Mouse (Mus musculus): ENCODE measurements at regions not wholly inside any gene's neighbourhood (a gene's known extent, or its start where the extent isn't known, plus 50 kb on each side); places are given as distances from the start of the nearest gene placed in this dataset.

DNA sequence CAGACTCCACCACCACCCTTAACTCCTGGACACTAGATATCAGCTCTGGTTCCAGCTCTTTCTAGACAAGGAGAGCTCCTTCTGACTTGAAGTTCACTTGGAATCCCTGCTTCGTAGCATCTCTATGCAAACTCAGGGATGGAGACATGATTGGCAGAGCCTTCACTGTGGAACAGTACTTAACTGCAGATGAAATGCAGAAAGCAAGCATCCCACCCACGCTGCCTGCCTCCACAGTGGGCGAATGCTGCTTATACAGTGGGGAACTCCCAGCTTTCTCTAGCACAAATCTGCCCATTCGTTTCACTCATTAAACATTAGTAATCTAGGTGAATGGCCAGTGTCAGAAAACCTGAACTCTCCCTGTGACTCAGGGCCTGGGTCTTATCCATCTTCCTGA is 92.0 kb upstream of the Coch start:
- H3K27ac ChIP-seq (ENCODE audit: insufficient read depth, low read depth) = no peak overlapping the region
- dilution Hi-C loops (cut with MboI; ENCODE audit: extremely low pct_ligation_motif_present, extremely low pct_unique_long_range_greater_than_20kb, low sequenced_read_pairs) = no loop called here
- TF ChIP-seq TCF12 (IDR thresholded peaks at IDR 0.05; ENCODE audit: low read depth, low read length) = no peak
- TF ChIP-seq MXI1 (IDR thresholded peaks at IDR 0.05; ENCODE audit: low read depth, low read length) = no peak
- TF ChIP-seq HCFC1 (IDR thresholded peaks at IDR 0.05; ENCODE audit: low read depth, low read length) = no peak
- no peak for TF ChIP-seq GABPA (IDR thresholded peaks at IDR 0.05; ENCODE audit: insufficient replicate concordance, low read depth, low read length)
- TF ChIP-seq MEF2A (IDR thresholded peaks at IDR 0.05; ENCODE audit: borderline replicate concordance, low read depth, low read length) = no peak
- TF ChIP-seq ZC3H11A (IDR thresholded peaks at IDR 0.05; ENCODE audit: low read depth, low read length) = no peak
- TF ChIP-seq JUN (IDR thresholded peaks at IDR 0.05; ENCODE audit: insufficient read depth, low read depth, low read length) = no peak
- TF ChIP-seq USF2 (conservative IDR thresholded peaks at IDR 0.05; ENCODE audit: low read depth, low read length) = no peak
- TF ChIP-seq KAT2A (IDR thresholded peaks at IDR 0.05; ENCODE audit: insufficient replicate concordance, low read length) = no peak
- no peak for TF ChIP-seq CHD2 (IDR thresholded peaks at IDR 0.05; ENCODE audit: low read length)
- TF ChIP-seq ZNF384 (IDR thresholded peaks at IDR 0.05; ENCODE audit: low read depth, low read length) = no peak
- no peak for TF ChIP-seq POLR2AphosphoS2 (IDR thresholded peaks at IDR 0.05; ENCODE audit: low read depth, low read length)
- TF ChIP-seq NELFE (IDR thresholded peaks at IDR 0.05; ENCODE audit: low read depth, low read length) = no peak
- no peak for TF ChIP-seq ZKSCAN1 (IDR thresholded peaks at IDR 0.05; ENCODE audit: borderline replicate concordance, low read depth, low read length)
- no peak for TF ChIP-seq JUND (conservative IDR thresholded peaks at IDR 0.05; ENCODE audit: low read depth, low read length)
- no peak for TF ChIP-seq NRF1 (IDR thresholded peaks at IDR 0.05; ENCODE audit: low read depth, low read length)
- TF ChIP-seq ETS1 (conservative IDR thresholded peaks at IDR 0.05; ENCODE audit: low read depth, low read length) = no peak
- no peak for TF ChIP-seq CHD1 (IDR thresholded peaks at IDR 0.05; ENCODE audit: low read depth, low read length)
- no peaks in the 10 kb centered on the region for H3K9me3 ChIP-seq (replicated peaks; ENCODE audit: low read length)
- H3K4me1 ChIP-seq (ENCODE audit: control insufficient read depth in 1 of 2, insufficient read depth in 2 of 2) = peaks cover 0 to 5% of the 10 kb centered on the region in 2 experiments; a peak in 2 of 4 replicates
- no peaks in the 10 kb centered on the region for H3K27me3 ChIP-seq (replicated peaks)
- no peak overlapping the region for H3K9ac ChIP-seq (ENCODE audit: insufficient read depth, low read depth)
- H3K79me2 ChIP-seq (replicated peaks; ENCODE audit: control insufficient read depth, extremely low read depth, insufficient read depth, poor library complexity, severe bottlenecking) = no peaks in the 10 kb centered on the region
- no peak for DNase-seq (ENCODE audit: extremely low read depth)
- no peak overlapping the region for H3K4me3 ChIP-seq (replicated peaks in 1 of 3; ENCODE audit: low read depth in 2 of 3, low read length in 2 of 3, poor library complexity in 1 of 3)
- no peaks in the 10 kb centered on the region for H3K36me3 ChIP-seq (replicated peaks in 1 of 2; ENCODE audit: control insufficient read depth in 1 of 2, insufficient read depth in 1 of 2, low read length in 1 of 2)
- in situ Hi-C loops (cut with MboI; ENCODE audit: low pct_ligation_motif_present, low pct_unique_long_range_greater_than_20kb, low sequenced_read_pairs) = no loop called here
- no peak overlapping the region for H3K4me2 ChIP-seq (ENCODE audit: insufficient read depth, low read depth, poor library complexity, severe bottlenecking)

DNA sequence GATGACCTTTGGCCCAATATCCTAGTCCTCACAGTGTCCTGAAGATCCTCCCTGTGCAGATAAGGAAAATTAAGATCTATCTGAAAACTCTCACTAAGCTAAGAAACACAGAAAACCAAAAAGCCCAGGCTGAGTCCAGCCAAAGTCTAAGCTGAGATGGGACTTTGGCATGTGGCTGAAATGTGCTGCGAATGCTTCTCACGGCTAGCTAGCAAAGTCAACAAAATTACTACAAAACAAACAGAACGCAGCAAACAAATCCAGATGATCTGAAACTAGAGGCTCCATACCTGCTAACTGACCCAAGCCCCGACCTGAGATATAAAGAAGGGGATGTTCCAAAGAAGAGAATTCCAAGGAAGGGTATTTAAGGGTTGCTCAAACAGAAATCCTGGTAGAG is 90.4 kb upstream of the Coch start:
- Histone ChIP-seq H3K4me2 (ENCODE audit: insufficient read depth, low read depth, poor library complexity, severe bottlenecking) (no peak overlapping the region), H3K4me1 (ENCODE audit: control insufficient read depth in 1 of 2, insufficient read depth in 2 of 2) (peaks cover 0 to 5% of the 10 kb centered on the region in 2 experiments; a peak in 2 of 4 replicates), H3K27ac (ENCODE audit: insufficient read depth, low read depth) (no peak overlapping the region), H3K9me3 (replicated peaks; ENCODE audit: low read length) (no peaks in the 10 kb centered on the region), H3K27me3 (replicated peaks) (no peaks in the 10 kb centered on the region), H3K9ac (ENCODE audit: insufficient read depth, low read depth) (no peak overlapping the region), H3K36me3 (replicated peaks in 1 of 2; ENCODE audit: control insufficient read depth in 1 of 2, insufficient read depth in 1 of 2, low read length in 1 of 2) (no peaks in the 10 kb centered on the region), H3K79me2 (replicated peaks; ENCODE audit: control insufficient read depth, extremely low read depth, insufficient read depth, poor library complexity, severe bottlenecking) (no peaks in the 10 kb centered on the region), H3K4me3 (replicated peaks in 1 of 3; ENCODE audit: low read depth in 2 of 3, low read length in 2 of 3, poor library complexity in 1 of 3) (no peak overlapping the region)
- DNase-seq (ENCODE audit: extremely low read depth) = no peak
- in situ Hi-C loops (cut with MboI; ENCODE audit: low pct_ligation_motif_present, low pct_unique_long_range_greater_than_20kb, low sequenced_read_pairs) = no loop called here
- TF ChIP-seq IRF4 (IDR thresholded peaks at IDR 0.05; ENCODE audit: low read depth, low read length) = no peak
- TF ChIP-seq E2F4 (IDR thresholded peaks at IDR 0.05; ENCODE audit: insufficient replicate concordance, low read depth, low read length) = no peak
- no peak for TF ChIP-seq SMC3 (IDR thresholded peaks at IDR 0.05; ENCODE audit: low read depth, low read length)
- TF ChIP-seq ETS1 (conservative IDR thresholded peaks at IDR 0.05; ENCODE audit: low read depth, low read length) = no peak
- no peak for TF ChIP-seq MAFK (IDR thresholded peaks at IDR 0.05; ENCODE audit: insufficient replicate concordance, low read length)
- dilution Hi-C loops (cut with MboI; ENCODE audit: extremely low pct_ligation_motif_present, extremely low pct_unique_long_range_greater_than_20kb, low sequenced_read_pairs) = no loop called here

Data from CH12.LX (cell line).